Mouse (Mus musculus) embryonic fibroblast, embryonic 13.5 days (primary cell): Measurements from ENCODE around the gene Aqp5. TPM values are rescaled to one million over a fixed set of nuclear protein-coding genes. Genes with fewer than 3 reads are reported as not detected.
A peak's percentile ranks its signal among the peaks of the same experiment; 100 is the strongest.

ENCODE experiments used
- H3K27ac ChIP-seq: 2 replicates; pipeline ENCODE4 v1.5.1; 2012; ENCODE audit warnings: low read length, control low read depth, inconsistent platforms; ENCODE audit not compliant: insufficient read depth
- H3K4me1 ChIP-seq: 2 replicates; pipeline ENCODE4 v1.6.1; 2011; ENCODE audit warnings: low read length; ENCODE audit not compliant: control insufficient read depth, insufficient read depth
- H3K4me3 ChIP-seq: 2 replicates; pipeline ENCODE4 v1.5.1; 2011; ENCODE audit warnings: mild to moderate bottlenecking, control low read depth, low read length; ENCODE audit not compliant: insufficient read depth
- CTCF ChIP-seq: IDR thresholded peaks from 2 replicates; pipeline ENCODE4 v1.5.1; 2011; ENCODE audit warnings: mild to moderate bottlenecking, control low read depth, low read length, moderate library complexity, borderline replicate concordance; ENCODE audit not compliant: insufficient read depth
- POLR2A ChIP-seq: IDR thresholded peaks from 2 replicates; pipeline ENCODE4 v1.6.1; 2011; ENCODE audit warnings: low read depth, mild to moderate bottlenecking, control low read depth, low read length, moderate library complexity
- polyA plus RNA-seq: library from polyadenylated mRNA; stranded (reverse); fragments of >200 nt; gene quantifications from 2 replicates; pipeline ENCODE4 v1.2.4, GENCODE M21; 2011; ENCODE audit warnings: low read depth; ENCODE audit not compliant: missing spikeins, insufficient read length

Gene Aqp5
- 4.2 and 7.0 TPM in 2 replicates for polyA plus RNA-seq

GRCm38 (mm10) chr15:99590429-99591084 lies at the start of gene Aqp5:
Gene Aqp5 (plus strand): TSS chr15:99590782.
- peaks cover 9% of the 10 kb centered on the region; the same call in 1 of the 2 replicates for H3K4me1 ChIP-seq
- TF ChIP-seq POLR2A: no peak
- no peak for TF ChIP-seq CTCF
- H3K27ac ChIP-seq: no peak within 1 kb of the TSS
- 0 out of 2 replicates have a peak within 1 kb of the TSS, but pooled peaks have one; percentile 22 for H3K4me3 ChIP-seq

GRCm38 (mm10) chr15:99544047-99544446 lies 46.5 kb upstream of the Aqp5 start:
- H3K4me3 ChIP-seq: no peak overlapping the region
- TF ChIP-seq CTCF (no peak), POLR2A (no peak)
- H3K4me1 ChIP-seq: peaks cover 12% of the 10 kb centered on the region
- H3K27ac ChIP-seq: no peak overlapping the region

GRCm38 (mm10) chr15:99546596-99546995 lies 44.0 kb upstream of the Aqp5 start:
- peaks cover 12% of the 10 kb centered on the region for H3K4me1 ChIP-seq
- H3K27ac ChIP-seq: no peak overlapping the region; the same call in 1 of the 2 replicates
- no peak for TF ChIP-seq CTCF
- TF ChIP-seq POLR2A: no peak
- no peak overlapping the region for H3K4me3 ChIP-seq

- peak overlapping the region; percentile 41 for H3K27ac ChIP-seq
- no peak for TF ChIP-seq CTCF
- no peak for TF ChIP-seq POLR2A
- H3K4me1 ChIP-seq: peaks cover 12% of the 10 kb centered on the region
- H3K4me3 ChIP-seq: no peak overlapping the region
Measured at GRCm38 (mm10) chr15:99547732-99548131, 42.9 kb upstream of the Aqp5 start.

DNA sequence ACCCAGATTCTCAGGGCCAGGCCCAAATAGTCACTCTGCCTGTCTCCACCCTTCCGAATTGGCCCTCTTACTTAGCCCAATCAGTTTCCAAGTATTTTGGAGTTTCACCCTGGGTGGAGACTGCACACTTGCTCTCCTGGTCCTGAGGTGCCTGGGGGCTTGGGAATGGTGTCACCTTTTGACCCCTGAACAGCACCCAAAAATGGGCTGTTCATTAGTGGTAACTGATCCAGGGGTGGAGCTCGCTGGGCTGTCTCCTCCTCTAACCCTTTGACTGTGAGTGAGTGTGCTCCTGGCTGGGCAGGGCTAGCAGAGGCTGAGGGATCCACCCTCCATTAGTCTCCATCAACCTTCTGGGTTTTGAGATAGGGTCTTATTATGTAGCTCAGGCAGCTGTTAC lies 40.7 kb upstream of the Aqp5 start:
- TF ChIP-seq CTCF: no peak
- no peak for TF ChIP-seq POLR2A
- H3K27ac ChIP-seq: no peak overlapping the region
- no peak overlapping the region for H3K4me3 ChIP-seq
- H3K4me1 ChIP-seq: peaks cover 19% of the 10 kb centered on the region

DNA sequence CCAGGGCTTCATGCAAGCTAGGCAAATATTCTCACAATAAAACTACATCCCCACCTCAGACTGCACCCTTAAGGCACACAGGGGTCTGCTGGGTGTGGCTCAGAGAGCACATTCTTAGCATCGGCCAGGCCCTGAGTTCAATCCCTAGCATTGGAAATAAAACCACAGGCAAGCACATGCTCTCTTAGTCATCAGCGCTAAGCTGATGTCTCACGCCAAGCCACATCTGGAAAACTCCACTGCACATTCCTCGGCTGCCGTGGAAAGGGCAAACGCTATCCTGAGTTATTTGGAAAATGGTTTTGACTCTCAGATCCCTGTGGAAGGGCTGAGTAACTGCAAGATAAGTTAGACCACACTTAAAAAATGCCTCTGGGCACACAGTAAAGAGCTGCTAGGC lies 36.8 kb upstream of the Aqp5 start:
- H3K4me3 ChIP-seq: no peak overlapping the region
- peak overlapping the region; percentile 94 for H3K27ac ChIP-seq
- H3K4me1 ChIP-seq: peaks cover 14% of the 10 kb centered on the region
- no peak for TF ChIP-seq CTCF
- no peak for TF ChIP-seq POLR2A

DNA sequence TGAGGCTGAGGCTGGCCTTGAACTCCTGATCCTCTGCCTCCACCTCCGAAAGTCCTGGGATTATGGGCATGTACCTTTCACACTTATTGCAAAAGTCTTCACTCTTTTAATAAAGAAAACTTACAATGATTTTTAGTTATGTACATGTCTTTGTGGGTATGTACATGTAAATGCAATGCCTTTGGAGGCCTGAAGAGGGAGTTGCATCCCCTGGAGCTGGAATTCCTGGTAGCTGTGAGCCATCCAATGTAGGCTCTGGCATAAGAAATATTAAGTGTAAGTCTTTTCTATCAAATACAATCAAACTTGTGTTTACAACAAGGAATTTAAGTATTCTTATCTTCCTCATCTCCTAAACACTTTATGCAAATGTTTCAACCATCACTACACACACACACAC lies 31.6 kb upstream of the Aqp5 start:
- H3K4me1 ChIP-seq: peaks cover 17% of the 10 kb centered on the region
- H3K4me3 ChIP-seq: no peak overlapping the region
- no peak overlapping the region for H3K27ac ChIP-seq
- TF ChIP-seq CTCF: no peak
- TF ChIP-seq POLR2A: no peak

GRCm38 (mm10) chr15:99560246-99560645 lies 30.3 kb upstream of the Aqp5 start:
- Histone ChIP-seq H3K27ac (no peak overlapping the region), H3K4me3 (no peak overlapping the region), H3K4me1 (peaks cover 9% of the 10 kb centered on the region; the same call in 1 of the 2 replicates)
- TF ChIP-seq POLR2A (no peak), CTCF (no peak)

DNA sequence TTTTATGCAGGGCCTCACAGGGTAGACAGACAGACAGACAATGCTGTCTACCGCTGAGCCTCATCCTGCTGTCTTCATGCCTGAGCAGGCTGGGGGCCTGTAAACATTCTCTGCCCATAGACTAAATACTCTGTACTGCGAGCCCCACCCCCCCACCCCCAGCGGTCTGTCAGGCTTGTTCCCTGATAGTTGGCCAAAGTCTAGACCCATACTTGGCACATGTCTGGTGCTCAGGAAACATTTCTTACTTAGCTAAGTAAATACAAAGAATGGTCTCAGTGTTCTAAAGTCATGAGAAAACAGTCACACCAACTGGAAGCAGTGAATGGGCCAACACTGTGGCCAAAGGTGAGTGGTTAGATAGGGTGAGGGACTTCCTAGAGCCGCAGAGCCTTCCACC lies 23.2 kb upstream of the Aqp5 start:
- no peak overlapping the region for H3K27ac ChIP-seq
- TF ChIP-seq POLR2A (no peak), CTCF (no peak)
- H3K4me1 ChIP-seq: no peaks in the 10 kb centered on the region
- no peak overlapping the region for H3K4me3 ChIP-seq

GRCm38 (mm10) chr15:99568682-99569081 lies 21.9 kb upstream of the Aqp5 start:
- TF ChIP-seq CTCF (no peak), POLR2A (no peak)
- Histone ChIP-seq H3K4me1 (no peaks in the 10 kb centered on the region), H3K27ac (no peak overlapping the region), H3K4me3 (no peak overlapping the region)

DNA sequence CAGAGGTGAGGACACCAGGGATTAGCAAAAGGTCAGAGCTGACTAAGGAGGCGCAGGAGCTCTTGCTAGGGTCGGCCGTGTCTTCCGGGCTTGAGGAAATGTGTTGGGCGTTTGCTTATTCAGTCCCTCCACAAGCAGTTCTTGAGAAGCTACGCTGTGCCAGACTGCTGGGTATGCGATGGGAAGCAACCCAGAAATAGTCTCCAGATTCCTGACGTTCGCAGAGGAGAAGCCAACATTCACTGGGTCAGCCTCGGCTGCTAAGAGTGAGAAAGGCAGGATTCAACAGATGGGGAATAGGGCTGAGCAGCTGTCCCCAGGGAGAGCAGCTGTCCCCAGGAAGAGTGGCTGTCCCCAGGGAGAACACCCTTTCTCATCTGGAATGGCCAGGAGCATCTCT lies 21.5 kb upstream of the Aqp5 start:
- Histone ChIP-seq H3K4me1 (no peaks in the 10 kb centered on the region), H3K4me3 (no peak overlapping the region), H3K27ac (no peak overlapping the region)
- TF ChIP-seq CTCF: no peak
- TF ChIP-seq POLR2A: no peak
